Mouse (Mus musculus) midbrain, postnatal 0 days (tissue): Measurements from ENCODE around the gene Jakmip3. TPM values are rescaled to one million over a fixed set of nuclear protein-coding genes. Genes with fewer than 3 reads are reported as not detected.

Experiments used
- ATAC-seq: fragments of 200-750 bp; cut with Nextera tagmentation; 2 replicates; pipeline ENCODE4 v1.8.0; 2017; ENCODE audit warnings: moderate number of reproducible peaks, mild to moderate bottlenecking, moderate TSS enrichment, moderate library complexity; ENCODE audit not compliant: low FRiP score
- DNase-seq: peaks from one replicate; pipeline ENCODE4 v3.0.0-alpha.2; 2015; ENCODE audit warnings: low spot score
- H3K27ac ChIP-seq: fragments of 300-500 bp; sonication (generic); 2 replicates; pipeline ENCODE4 v1.5.1; 2014; ENCODE audit warnings: low read depth, mild to moderate bottlenecking, low read length, mixed read lengths
- H3K27me3 ChIP-seq: fragments of 300-500 bp; sonication (generic); 2 replicates; pipeline ENCODE4 v1.6.1; 2014; ENCODE audit warnings: low read length, control low read depth, mixed read lengths; ENCODE audit not compliant: insufficient read depth
- H3K36me3 ChIP-seq: fragments of 300-500 bp; sonication (generic); 2 replicates; pipeline ENCODE4 v1.6.1; 2014; ENCODE audit warnings: low read length, control low read depth, mixed read lengths; ENCODE audit not compliant: insufficient read depth
- H3K4me1 ChIP-seq: fragments of 300-500 bp; sonication (generic); 2 replicates; pipeline ENCODE4 v1.6.1; 2014; ENCODE audit warnings: mild to moderate bottlenecking, control low read depth, antibody characterized with exemption, low read length, mixed read lengths; ENCODE audit not compliant: insufficient read depth
- H3K4me2 ChIP-seq: fragments of 300-500 bp; sonication (generic); 2 replicates; pipeline ENCODE4 v1.6.1; 2014; ENCODE audit warnings: low read depth, mild to moderate bottlenecking, low read length, mixed read lengths; ENCODE audit not compliant: poor library complexity, severe bottlenecking
- H3K4me3 ChIP-seq: fragments of 300-500 bp; sonication (generic); 2 replicates; pipeline ENCODE4 v1.5.1; 2014; ENCODE audit warnings: low read depth, mild to moderate bottlenecking, low read length, moderate library complexity
- H3K9ac ChIP-seq: fragments of 300-500 bp; sonication (generic); replicated peaks from 2 replicates; pipeline ENCODE4 v1.6.1; 2014; ENCODE audit warnings: mild to moderate bottlenecking, low read length, moderate library complexity, mixed read lengths; ENCODE audit not compliant: poor library complexity, severe bottlenecking
- H3K9me3 ChIP-seq: fragments of 300-500 bp; sonication (generic); 2 replicates; pipeline ENCODE4 v1.6.1; 2016; ENCODE audit warnings: low read length, control low read depth
- CTCF ChIP-seq: IDR thresholded peaks from 2 replicates; pipeline ENCODE4 v1.5.1; 2016; ENCODE audit warnings: antibody characterized with exemption, mild to moderate bottlenecking
- WGBS: fragments of 180-500 bp; shearing (Covaris S2); extraction: QIAGEN DNeasy Blood & Tissue Kit; methylation state at CpG from one replicate; pipeline ENCODE4 v1.1.7; 2014; 5-methylcytosine and 5-hydroxymethylcytosine counted together
- polyA plus RNA-seq: library from polyadenylated mRNA; unstranded; fragments of >200 nt; fragmentation: Nextera tagmentation; extraction: Ambion mirVana; gene quantifications from 2 replicates; pipeline ENCODE4 v1.2.1, GENCODE M21; 2015
- total RNA-seq: library from RNA; depleted of rRNA; stranded (reverse); fragments of >200 nt; gene quantifications from 2 replicates; pipeline ENCODE4 v1.2.3, GENCODE M21; 2014

Jakmip3 gene
- total and polyA plus RNA-seq, 2 experiments from 2014 or later: 8.5 to 19.6 TPM

- H3K4me1 ChIP-seq: no peaks in the 10 kb centered on the region
- H3K27ac ChIP-seq: no peak overlapping the region
- TF ChIP-seq CTCF: no peak
- H3K9ac ChIP-seq: no peak overlapping the region
- no peaks in the 10 kb centered on the region for H3K27me3 ChIP-seq
- ATAC-seq (no peak), DNase-seq (no peak)
- H3K4me3 ChIP-seq: no peak overlapping the region
- WGBS: 52% methylated on average over 8 of the region's 8 CpGs
- no peaks in the 10 kb centered on the region for H3K36me3 ChIP-seq
- H3K9me3 ChIP-seq: no peaks in the 10 kb centered on the region
- no peak overlapping the region for H3K4me2 ChIP-seq
These were observed 7.8 kb downstream of the Jakmip3 start for GRCm38 (mm10) chr7:138948309-138948708.

GRCm38 (mm10) chr7:138955787-138956186, 15.3 kb downstream of the Jakmip3 start:
- Histone ChIP-seq H3K4me3 (no peak overlapping the region), H3K27me3 (no peaks in the 10 kb centered on the region), H3K36me3 (no peaks in the 10 kb centered on the region), H3K9me3 (no peaks in the 10 kb centered on the region), H3K27ac (no peak overlapping the region), H3K4me1 (no peaks in the 10 kb centered on the region), H3K4me2 (no peak overlapping the region), H3K9ac (no peak overlapping the region)
- 83% methylated on average over 7 of the region's 7 CpGs for WGBS
- DNase-seq: no peak
- no peak for ATAC-seq
- no peak for TF ChIP-seq CTCF

DNA sequence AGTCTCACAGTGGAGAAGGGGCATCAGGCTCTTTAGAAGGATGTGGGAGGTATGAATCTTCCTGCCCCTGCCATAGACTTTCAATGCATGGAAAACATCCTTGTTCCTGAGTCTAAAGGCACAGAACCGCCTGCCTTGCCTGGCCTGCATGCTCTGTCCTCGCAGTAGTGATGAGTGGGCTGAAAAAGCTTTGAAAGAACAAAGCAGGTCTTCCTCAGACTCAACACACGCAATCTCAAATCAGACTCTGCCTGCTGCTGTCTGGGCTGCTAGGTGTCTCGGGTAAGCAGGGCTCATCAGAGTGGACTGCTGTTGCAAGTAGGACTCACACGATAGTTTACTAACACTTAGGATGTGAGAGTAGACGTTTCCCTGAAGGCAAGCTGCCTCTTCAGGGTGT, 16.6 kb downstream of the Jakmip3 start:
- Histone ChIP-seq H3K27me3 (no peaks in the 10 kb centered on the region), H3K36me3 (no peaks in the 10 kb centered on the region), H3K9me3 (no peaks in the 10 kb centered on the region), H3K9ac (no peak overlapping the region), H3K4me2 (no peak overlapping the region), H3K27ac (no peak overlapping the region), H3K4me1 (no peaks in the 10 kb centered on the region), H3K4me3 (no peak overlapping the region)
- DNase-seq (no peak), ATAC-seq (no peak)
- no peak for TF ChIP-seq CTCF
- 77% methylated on average over 6 of the region's 6 CpGs for WGBS

- TF ChIP-seq CTCF: no peak
- H3K4me3 ChIP-seq: no peak overlapping the region
- H3K9me3 ChIP-seq: no peaks in the 10 kb centered on the region
- no peak overlapping the region for H3K27ac ChIP-seq
- H3K4me1 ChIP-seq: no peaks in the 10 kb centered on the region
- no peaks in the 10 kb centered on the region for H3K27me3 ChIP-seq
- H3K4me2 ChIP-seq: no peak overlapping the region
- DNase-seq (no peak), ATAC-seq (0 out of 2 replicates have a peak, but pooled peaks have one; percentile 16)
- 78% methylated on average over 5 of the region's 5 CpGs for WGBS
- no peak overlapping the region for H3K9ac ChIP-seq
- no peaks in the 10 kb centered on the region for H3K36me3 ChIP-seq
These were observed 19.2 kb downstream of the Jakmip3 start for GRCm38 (mm10) chr7:138959747-138960146.

GRCm38 (mm10) chr7:138963756-138964155, 23.2 kb downstream of the Jakmip3 start:
- Histone ChIP-seq H3K4me1 (no peaks in the 10 kb centered on the region), H3K4me3 (no peak overlapping the region), H3K9me3 (no peaks in the 10 kb centered on the region), H3K27ac (no peak overlapping the region), H3K36me3 (no peaks in the 10 kb centered on the region), H3K9ac (no peak overlapping the region), H3K4me2 (no peak overlapping the region), H3K27me3 (no peaks in the 10 kb centered on the region)
- 91% methylated on average over 5 of the region's 5 CpGs for WGBS
- no peak for ATAC-seq
- no peak for DNase-seq
- TF ChIP-seq CTCF: no peak

- no peaks in the 10 kb centered on the region for H3K36me3 ChIP-seq
- H3K9me3 ChIP-seq: no peaks in the 10 kb centered on the region
- no peak overlapping the region for H3K4me3 ChIP-seq
- peak; percentile 51 for DNase-seq
- H3K4me1 ChIP-seq: no peaks in the 10 kb centered on the region
- no peaks in the 10 kb centered on the region for H3K27me3 ChIP-seq
- H3K27ac ChIP-seq: 0 out of 2 replicates have a peak overlapping the region, but pooled peaks have one; percentile 38
- TF ChIP-seq CTCF: no peak
- 45% methylated on average over 13 of the region's 13 CpGs for WGBS
- H3K4me2 ChIP-seq: 0 out of 2 replicates have a peak overlapping the region, but pooled peaks have one; percentile 10
- no peak overlapping the region for H3K9ac ChIP-seq
- peak; percentile 23; the same call in 1 of the 2 replicates for ATAC-seq
These were observed 27.6 kb downstream of the Jakmip3 start for GRCm38 (mm10) chr7:138968010-138968620.
